Mouse (Mus musculus) cerebellum, adult 2 months (tissue): Measurements from ENCODE around the gene Apela.

Source experiments
- CTCF ChIP-seq: fragments of 200-500 bp; IDR thresholded peaks from 2 replicates; pipeline ENCODE4 v1.5.1; 2011; ENCODE audit warnings: low read depth, mild to moderate bottlenecking, control low read depth, low read length, moderate library complexity, borderline replicate concordance; ENCODE audit not compliant: insufficient read depth
- POLR2A ChIP-seq: fragments of 200-500 bp; IDR thresholded peaks from 2 replicates; pipeline ENCODE4 v1.6.1; 2011; ENCODE audit warnings: low read length, control low read depth, borderline replicate concordance; ENCODE audit not compliant: insufficient read depth

DNA sequence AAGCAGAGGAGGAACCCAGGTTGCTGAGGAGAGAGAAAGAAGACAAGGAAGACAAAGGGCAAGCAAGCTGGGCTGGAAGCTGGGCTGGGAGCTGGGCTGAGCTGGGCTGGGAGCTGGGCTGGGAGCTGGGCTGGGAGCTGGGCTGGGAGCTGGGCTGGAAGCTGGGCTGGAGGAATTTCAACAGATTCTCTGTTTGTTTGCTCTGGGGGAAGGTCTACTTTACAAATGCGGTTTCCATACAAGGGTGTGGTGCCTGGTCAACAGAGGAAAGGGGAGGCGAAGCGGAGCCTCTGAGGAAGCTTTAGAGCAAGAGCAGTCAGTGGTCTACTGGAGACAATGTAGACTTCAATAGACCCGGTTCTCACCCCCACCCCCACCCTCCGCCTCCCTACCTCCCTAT lies 9.4 kb upstream of the Apela start:
- TF ChIP-seq POLR2A = no peak
- no peak for TF ChIP-seq CTCF
